Mouse (Mus musculus) liver, embryonic 12.5 days (tissue): ENCODE data around the gene Olfr65. TPM values are rescaled to one million over a fixed set of nuclear protein-coding genes. Genes with fewer than 3 reads are reported as not detected.

Experiments used
- ATAC-seq: fragments of 200-750 bp; cut with Nextera tagmentation; 2 replicates; pipeline ENCODE4 v1.8.0; 2017; ENCODE audit warnings: moderate number of reproducible peaks, mild to moderate bottlenecking, moderate library complexity
- H3K27ac ChIP-seq: fragments of 300-500 bp; sonication (generic); 2 replicates; pipeline ENCODE4 v1.5.1; 2016; ENCODE audit warnings: mild to moderate bottlenecking
- H3K27me3 ChIP-seq: fragments of 300-500 bp; sonication (generic); replicated peaks from 2 replicates; pipeline ENCODE4 v1.6.1; 2016; ENCODE audit warnings: mild to moderate bottlenecking, moderate library complexity
- H3K36me3 ChIP-seq: fragments of 300-500 bp; sonication (generic); 2 replicates; pipeline ENCODE4 v1.6.1; 2016; ENCODE audit warnings: mild to moderate bottlenecking, moderate library complexity
- H3K4me1 ChIP-seq: fragments of 300-500 bp; sonication (generic); 2 replicates; pipeline ENCODE4 v1.6.1; 2016
- H3K4me2 ChIP-seq: fragments of 300-500 bp; sonication (generic); 2 replicates; pipeline ENCODE4 v1.6.1; 2016; ENCODE audit warnings: mild to moderate bottlenecking, moderate library complexity
- H3K4me3 ChIP-seq: fragments of 300-500 bp; sonication (generic); 2 replicates; pipeline ENCODE4 v1.5.1; 2016; ENCODE audit warnings: mild to moderate bottlenecking, moderate library complexity
- H3K9ac ChIP-seq: fragments of 300-500 bp; sonication (generic); 2 replicates; pipeline ENCODE4 v1.6.1; 2016; ENCODE audit warnings: mild to moderate bottlenecking, moderate library complexity
- H3K9me3 ChIP-seq: fragments of 300-500 bp; sonication (generic); replicated peaks from 2 replicates; pipeline ENCODE4 v1.6.1; 2016; ENCODE audit warnings: mild to moderate bottlenecking, moderate library complexity
- WGBS: fragments of 180-500 bp; shearing (Covaris S2); methylation state at CpG from one replicate; pipeline ENCODE4 v1.1.7; 2016; ENCODE audit not compliant: insufficient replicate concordance; 5-methylcytosine and 5-hydroxymethylcytosine counted together
- polyA plus RNA-seq: library from polyadenylated mRNA; unstranded; fragments of >200 nt; fragmentation: Nextera tagmentation; extraction: Ambion mirVana; gene quantifications from 2 replicates; pipeline ENCODE4 v1.2.1, GENCODE M21; 2016

Gene Olfr65
- not detected in 2 replicates for polyA plus RNA-seq

GRCm38 (mm10) chr7:103903187-103903586 lies at the start of gene Olfr65:
TSS of gene Olfr65 (plus strand) at chr7:103903487.
- Histone ChIP-seq H3K27ac (no peak within 1 kb of the TSS), H3K9ac (no peak within 1 kb of the TSS), H3K27me3 (no peaks in the 10 kb centered on the region), H3K9me3 (no peaks in the 10 kb centered on the region), H3K4me3 (no peak within 1 kb of the TSS), H3K4me2 (no peak within 1 kb of the TSS), H3K36me3 (no peaks in the 10 kb centered on the region), H3K4me1 (0 out of 2 replicates have a peak, but pooled peaks cover 4% of the 10 kb centered on the region)
- ATAC-seq = no peak
- 75% methylated on average over 2 of the region's 2 CpGs for WGBS

DNA sequence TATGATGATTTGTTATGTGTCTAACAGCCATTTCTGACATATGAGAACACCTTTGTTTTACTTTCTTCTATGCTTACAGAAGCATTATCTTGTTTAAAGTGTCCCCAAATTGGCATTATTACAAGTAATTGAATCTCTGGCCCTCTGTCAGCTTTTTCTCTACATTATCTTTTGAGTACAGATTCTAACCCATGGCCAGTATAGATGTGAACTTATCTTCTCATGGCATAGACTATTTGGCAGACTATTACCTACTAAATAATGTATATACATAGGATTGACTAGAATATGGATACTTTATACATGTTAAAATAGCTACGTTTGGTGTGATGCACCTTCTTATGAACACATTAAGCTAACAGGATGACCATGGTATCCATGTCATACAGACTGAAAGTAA lies 48.6 kb upstream of the Olfr65 start:
- peak overlapping the region; percentile 86 for H3K27ac ChIP-seq
- peak overlapping the region; percentile 48 for H3K9ac ChIP-seq
- no peaks in the 10 kb centered on the region for H3K27me3 ChIP-seq
- no peaks in the 10 kb centered on the region for H3K9me3 ChIP-seq
- H3K36me3 ChIP-seq = no peaks in the 10 kb centered on the region
- H3K4me3 ChIP-seq = no peak overlapping the region
- H3K4me2 ChIP-seq = peak overlapping the region; percentile 19; the same call in 1 of the 2 replicates
- ATAC-seq = peak; percentile 25; the same call in 1 of the 2 replicates
- peaks cover 60% of the 10 kb centered on the region for H3K4me1 ChIP-seq
- 42% methylated on average over 1 of the region's 1 CpGs for WGBS

- peak overlapping the region; percentile 81 for H3K9ac ChIP-seq
- H3K27ac ChIP-seq = peak overlapping the region; percentile 97
- peak overlapping the region; percentile 63 for H3K4me2 ChIP-seq
Observed at GRCm38 (mm10) chr7:103859076-103859475, 44.2 kb upstream of the Olfr65 start.

GRCm38 (mm10) chr7:103860855-103861254 lies 42.4 kb upstream of the Olfr65 start:
- peak overlapping the region; percentile 97 for H3K27ac ChIP-seq
- WGBS = 6% methylated on average over 1 of the region's 1 CpGs
- peak overlapping the region; percentile 51 for H3K4me2 ChIP-seq
- ATAC-seq = peak; percentile 84
- H3K27me3 ChIP-seq = no peaks in the 10 kb centered on the region
- H3K4me1 ChIP-seq = peaks cover 67% of the 10 kb centered on the region
- no peaks in the 10 kb centered on the region for H3K36me3 ChIP-seq
- no peaks in the 10 kb centered on the region for H3K9me3 ChIP-seq
- no peak overlapping the region; the same call in 1 of the 2 replicates for H3K4me3 ChIP-seq
- H3K9ac ChIP-seq = peak overlapping the region; percentile 74

More at GRCm38 (mm10) chr7:103859076-103859475, 44.2 kb upstream of the Olfr65 start:
- no peaks in the 10 kb centered on the region for H3K9me3 ChIP-seq
- no peaks in the 10 kb centered on the region for H3K27me3 ChIP-seq
- peak; percentile 93 for ATAC-seq
- H3K36me3 ChIP-seq = no peaks in the 10 kb centered on the region
- peaks cover 67% of the 10 kb centered on the region for H3K4me1 ChIP-seq
- H3K4me3 ChIP-seq = peak overlapping the region; percentile 20; the same call in 1 of the 2 replicates
- 13% methylated on average over 2 of the region's 2 CpGs for WGBS

DNA sequence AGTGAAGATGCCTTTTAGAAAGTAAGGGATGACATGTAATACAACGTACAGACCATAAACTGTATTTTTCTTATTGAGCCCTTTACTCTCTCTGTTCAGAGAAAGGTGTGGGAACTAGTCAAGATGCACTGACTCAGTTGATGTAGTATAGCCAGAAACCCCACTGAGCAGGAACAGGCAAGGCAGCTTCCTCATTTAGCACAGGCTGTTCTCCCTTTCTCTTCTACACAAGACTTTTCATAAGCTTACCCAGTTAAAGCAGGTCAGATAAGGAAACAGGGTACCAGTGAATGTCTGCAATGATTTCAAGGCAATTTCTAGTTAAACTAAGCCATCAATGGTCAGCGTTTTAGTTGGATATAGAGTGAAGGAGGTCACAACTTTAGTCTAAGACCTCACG lies 41.8 kb upstream of the Olfr65 start:
- Histone ChIP-seq H3K9ac (peak overlapping the region; percentile 67), H3K9me3 (no peaks in the 10 kb centered on the region), H3K27me3 (no peaks in the 10 kb centered on the region), H3K4me2 (peak overlapping the region; percentile 51), H3K36me3 (no peaks in the 10 kb centered on the region), H3K4me3 (no peak overlapping the region; the same call in 1 of the 2 replicates), H3K27ac (peak overlapping the region; percentile 97), H3K4me1 (peaks cover 72% of the 10 kb centered on the region)
- WGBS = 34% methylated on average over 3 of the region's 3 CpGs
- ATAC-seq = no peak

DNA sequence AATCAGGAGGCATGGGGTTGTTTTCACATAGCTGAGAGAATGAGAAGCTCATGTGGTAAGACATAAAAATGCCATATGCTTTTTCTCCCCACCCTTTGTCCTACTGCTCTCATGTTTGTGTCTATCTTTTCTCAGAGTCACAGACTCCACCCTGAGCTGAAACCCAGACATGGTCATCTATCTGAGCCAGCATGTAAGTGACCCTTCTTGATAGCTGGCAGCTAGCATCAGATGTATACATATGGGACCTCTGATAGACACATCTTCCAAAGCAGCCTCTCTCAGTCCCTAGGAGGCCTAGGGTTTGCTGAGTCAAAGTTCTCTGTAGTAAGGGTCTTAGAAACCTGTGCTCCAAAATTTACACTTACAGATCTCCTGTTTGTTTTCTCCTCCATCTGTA lies 37.6 kb upstream of the Olfr65 start:
- Histone ChIP-seq H3K9me3 (no peaks in the 10 kb centered on the region), H3K27ac (peak overlapping the region; percentile 98), H3K4me1 (peaks cover 81% of the 10 kb centered on the region), H3K4me3 (peak overlapping the region; percentile 33), H3K36me3 (no peaks in the 10 kb centered on the region), H3K27me3 (no peaks in the 10 kb centered on the region), H3K4me2 (peak overlapping the region; percentile 54), H3K9ac (peak overlapping the region; percentile 74)
- peak; percentile 93 for ATAC-seq

DNA sequence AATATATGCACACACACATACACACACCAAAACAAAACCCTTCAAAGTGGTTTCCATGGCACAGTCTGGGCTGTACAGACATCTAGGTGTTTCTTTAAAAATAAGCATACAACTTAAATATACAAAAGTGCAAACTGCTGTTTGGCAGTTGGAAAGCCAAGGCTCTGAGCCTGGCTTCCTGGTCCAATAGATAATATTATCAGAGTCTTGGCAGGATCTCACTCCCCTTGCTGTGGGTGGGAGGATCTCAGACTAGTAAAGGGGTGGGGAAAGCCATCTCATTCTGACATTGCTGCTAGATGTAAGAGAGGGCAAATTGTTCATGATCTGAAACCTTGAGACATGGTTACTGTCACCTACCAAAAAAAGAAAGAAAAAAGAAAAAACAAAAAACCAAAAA lies 32.6 kb upstream of the Olfr65 start:
- Histone ChIP-seq H3K27ac (peak overlapping the region; percentile 97), H3K4me3 (0 out of 2 replicates have a peak overlapping the region, but pooled peaks have one; percentile 3)

DNA sequence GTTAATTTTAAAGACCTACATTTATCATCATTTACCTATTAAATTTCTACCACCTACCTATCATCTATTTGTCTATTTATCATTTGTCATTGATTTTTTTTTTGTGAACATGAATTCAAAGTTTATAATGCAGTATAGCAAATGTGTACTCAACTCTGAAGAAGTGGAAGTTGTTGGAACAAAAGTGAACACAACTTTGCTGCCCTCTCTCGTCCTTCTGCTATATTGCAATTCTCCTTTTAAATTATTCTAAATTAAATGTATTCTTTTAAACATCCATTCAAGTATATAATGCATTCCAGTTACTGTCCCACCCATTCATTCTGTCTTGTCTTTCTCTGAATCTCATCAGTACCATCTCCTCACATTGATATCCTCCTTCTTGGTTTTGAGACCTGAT lies 30.2 kb upstream of the Olfr65 start:
- ATAC-seq = no peak
- H3K4me1 ChIP-seq = peaks cover 73% of the 10 kb centered on the region
- H3K27me3 ChIP-seq = no peaks in the 10 kb centered on the region
- H3K9me3 ChIP-seq = no peaks in the 10 kb centered on the region
- no peaks in the 10 kb centered on the region for H3K36me3 ChIP-seq
- peak overlapping the region; percentile 52 for H3K9ac ChIP-seq
- H3K4me3 ChIP-seq = no peak overlapping the region
- peak overlapping the region; percentile 90 for H3K27ac ChIP-seq
- peak overlapping the region; percentile 24 for H3K4me2 ChIP-seq
- WGBS = 0% methylated on average over 1 of the region's 1 CpGs

More for the DNA sequence above, 32.6 kb upstream of the Olfr65 start:
- H3K27me3 ChIP-seq = no peaks in the 10 kb centered on the region
- no peaks in the 10 kb centered on the region for H3K9me3 ChIP-seq
- H3K36me3 ChIP-seq = no peaks in the 10 kb centered on the region
- H3K4me2 ChIP-seq = peak overlapping the region; percentile 52
- H3K4me1 ChIP-seq = peaks cover 70% of the 10 kb centered on the region
- peak overlapping the region; percentile 71 for H3K9ac ChIP-seq
- peak; percentile 89 for ATAC-seq

DNA sequence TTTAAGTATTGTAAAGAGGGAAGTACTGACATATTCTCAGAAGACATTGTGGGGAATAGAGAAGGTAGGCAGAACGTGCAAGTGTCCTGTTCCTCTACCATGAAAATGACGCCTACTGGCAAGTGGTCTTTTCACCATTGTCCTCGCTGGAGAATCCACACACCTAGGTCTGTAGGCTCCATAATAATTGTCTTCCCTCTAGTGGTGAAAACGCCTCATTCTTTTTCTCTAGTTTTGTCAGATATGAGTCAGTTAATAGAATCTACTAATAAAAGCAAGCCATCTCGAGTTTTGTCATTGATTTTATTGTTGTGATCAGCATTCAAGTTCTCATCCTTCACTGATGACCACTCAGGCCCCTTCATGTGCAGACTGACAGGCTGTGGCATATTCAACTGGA lies 28.8 kb upstream of the Olfr65 start:
- H3K4me1 ChIP-seq = peaks cover 78% of the 10 kb centered on the region
- H3K4me2 ChIP-seq = peak overlapping the region; percentile 6; the same call in 1 of the 2 replicates
- H3K9ac ChIP-seq = peak overlapping the region; percentile 58

GRCm38 (mm10) chr7:103877093-103877492 lies 26.2 kb upstream of the Olfr65 start:
- H3K9ac ChIP-seq = 0 out of 2 replicates have a peak overlapping the region, but pooled peaks have one; percentile 56
- 28% methylated on average over 2 of the region's 2 CpGs for WGBS
- H3K27ac ChIP-seq = peak overlapping the region; percentile 94
- 0 out of 2 replicates have a peak overlapping the region, but pooled peaks have one; percentile 25 for H3K4me2 ChIP-seq
- H3K27me3 ChIP-seq = no peaks in the 10 kb centered on the region
- H3K36me3 ChIP-seq = no peaks in the 10 kb centered on the region
- H3K9me3 ChIP-seq = no peaks in the 10 kb centered on the region
- ATAC-seq = peak; percentile 93
- no peak overlapping the region for H3K4me3 ChIP-seq
- peaks cover 62% of the 10 kb centered on the region for H3K4me1 ChIP-seq

More for the DNA sequence above, 28.8 kb upstream of the Olfr65 start:
- H3K36me3 ChIP-seq = no peaks in the 10 kb centered on the region
- no peak overlapping the region for H3K4me3 ChIP-seq
- ATAC-seq = no peak
- no peaks in the 10 kb centered on the region for H3K9me3 ChIP-seq
- H3K27ac ChIP-seq = peak overlapping the region; percentile 94
- 23% methylated on average over 5 of the region's 5 CpGs for WGBS
- H3K27me3 ChIP-seq = no peaks in the 10 kb centered on the region

GRCm38 (mm10) chr7:103886152-103886551 lies 17.1 kb upstream of the Olfr65 start, which contains the start of gene Olfr66:
TSS of gene Olfr66 (minus strand) at chr7:103886252.
- ATAC-seq = no peak
- peaks cover 5% of the 10 kb centered on the region; the same call in 1 of the 2 replicates for H3K4me1 ChIP-seq
- H3K4me3 ChIP-seq = no peak within 1 kb of the TSS
- H3K4me2 ChIP-seq = no peak within 1 kb of the TSS
- H3K9ac ChIP-seq = no peak within 1 kb of the TSS
- H3K9me3 ChIP-seq = no peaks in the 10 kb centered on the region
- H3K27ac ChIP-seq = no peak within 1 kb of the TSS
- H3K27me3 ChIP-seq = no peaks in the 10 kb centered on the region
- no peaks in the 10 kb centered on the region for H3K36me3 ChIP-seq

DNA sequence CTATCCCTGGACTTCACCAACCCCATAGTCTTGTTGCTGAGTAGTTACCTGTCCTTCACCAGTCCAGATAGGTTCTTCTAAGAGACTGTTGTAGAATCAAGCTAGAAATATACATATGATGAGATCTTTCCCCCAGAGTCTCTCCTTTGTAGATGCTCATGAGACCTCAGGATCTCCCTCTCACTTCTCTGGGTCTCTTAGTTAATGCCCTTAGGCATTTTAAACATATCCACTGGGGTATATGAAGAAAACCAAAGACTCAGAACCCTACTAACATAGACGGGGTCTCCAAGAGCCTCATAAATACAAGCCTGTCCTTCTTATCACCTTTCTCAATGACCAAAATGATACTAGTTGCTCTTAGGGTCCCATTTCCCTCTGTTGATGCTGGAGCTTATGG lies 8.9 kb upstream of the Olfr65 start, which contains the start of gene Olfr64:
Olfr64 (minus strand) TSS at position 101 of the 400 bp plus-strand sequence.
- Histone ChIP-seq H3K4me3 (no peak within 1 kb of the TSS), H3K4me2 (no peak within 1 kb of the TSS), H3K27me3 (no peaks in the 10 kb centered on the region), H3K9me3 (no peaks in the 10 kb centered on the region), H3K4me1 (no peaks in the 10 kb centered on the region), H3K36me3 (no peaks in the 10 kb centered on the region), H3K9ac (no peak within 1 kb of the TSS), H3K27ac (no peak within 1 kb of the TSS)
- no peak for ATAC-seq
- 70% methylated on average over 1 of the region's 1 CpGs for WGBS
